15 mouse cellular contexts compared by ENCODE assay signal in genomic region chr10:67388755-67389154, GRCm38 (mm10).
"Had no signal": no experiment of that assay in that cellular context is flagged by ENCODE, and none has a peak within 500 bp of the region (broad histone marks: within the 10 kb centered on the region; RNA-seq: fewer than 3 reads in every experiment).

No protein-coding gene starts in this region.

- H3K4me3 ChIP-seq: limb, embryonic 15.5 days; liver, embryonic 13.5 days; midbrain, embryonic 13.5 days; neural tube, embryonic 12.5 days; stomach, embryonic 15.5 days had no signal

- H3K4me1 ChIP-seq: liver, embryonic 13.5 days; midbrain, embryonic 13.5 days; neural tube, embryonic 12.5 days; stomach, embryonic 15.5 days had no signal

- H3K4me2 ChIP-seq: limb, embryonic 15.5 days; liver, embryonic 13.5 days; midbrain, embryonic 13.5 days; neural tube, embryonic 12.5 days; stomach, embryonic 15.5 days had no signal

- H3K27me3 ChIP-seq: limb, embryonic 15.5 days; liver, embryonic 13.5 days; midbrain, embryonic 13.5 days; neural tube, embryonic 12.5 days; stomach, embryonic 15.5 days had no signal

- H3K9me3 ChIP-seq: limb, embryonic 15.5 days; liver, embryonic 13.5 days; midbrain, embryonic 13.5 days; neural tube, embryonic 12.5 days; stomach, embryonic 15.5 days had no signal

- H3K9ac ChIP-seq: limb, embryonic 15.5 days; liver, embryonic 13.5 days; liver, postnatal 0 days; midbrain, embryonic 13.5 days; neural tube, embryonic 12.5 days; stomach, embryonic 15.5 days had no signal

- H3K36me3 ChIP-seq: limb, embryonic 15.5 days; liver, embryonic 13.5 days; midbrain, embryonic 13.5 days; neural tube, embryonic 12.5 days; stomach, embryonic 15.5 days had no signal

- H3K27ac ChIP-seq: kidney, postnatal 0 days; limb, embryonic 15.5 days; liver, embryonic 13.5 days; midbrain, embryonic 13.5 days; neural tube, embryonic 12.5 days; stomach, embryonic 15.5 days had no signal

- ATAC-seq: liver, postnatal 0 days; lung, postnatal 0 days; midbrain, embryonic 13.5 days had no signal

- DNase-seq: kidney, adult 9 months; kidney, postnatal 36 days; liver, embryonic 13.5 days; liver, postnatal 0 days; lung, postnatal 36 days; retina, postnatal 1 day; right cerebral cortex, postnatal 4 days; spleen, adult 18-20 months; thymus, postnatal 36 days had no signal
